Mouse (Mus musculus): ENCODE measurements around the gene Ush1g. TPM values are rescaled to one million over a fixed set of nuclear protein-coding genes. Genes with fewer than 3 reads are reported as not detected.

Ush1g gene
- polyA plus RNA-seq, 1 experiment = 0.16 TPM

DNA sequence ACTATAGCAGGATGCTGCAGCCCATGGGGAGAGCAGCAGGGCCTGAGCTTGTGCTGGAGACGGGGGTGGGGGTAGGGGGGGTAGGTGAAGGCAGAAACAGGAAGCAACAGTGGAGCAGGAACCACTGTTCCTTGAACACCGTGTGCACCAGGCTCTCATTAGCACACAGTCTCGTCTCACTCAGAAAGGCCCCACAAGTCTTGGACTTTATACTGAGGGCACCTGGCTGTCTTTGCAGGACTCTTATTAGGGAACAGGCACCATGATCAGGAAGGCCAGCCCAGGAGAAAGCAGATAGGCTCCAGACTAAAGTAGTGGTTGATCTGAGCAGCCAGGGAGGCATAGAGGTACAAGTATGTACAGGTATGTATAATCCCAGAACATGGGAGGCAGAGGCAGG lies 15.5 kb upstream of the Ush1g start:
- peaks cover 62% of the 10 kb centered on the region for H3K27me3 ChIP-seq (ENCODE audit: control insufficient read depth, insufficient read depth, insufficient read length)

DNA sequence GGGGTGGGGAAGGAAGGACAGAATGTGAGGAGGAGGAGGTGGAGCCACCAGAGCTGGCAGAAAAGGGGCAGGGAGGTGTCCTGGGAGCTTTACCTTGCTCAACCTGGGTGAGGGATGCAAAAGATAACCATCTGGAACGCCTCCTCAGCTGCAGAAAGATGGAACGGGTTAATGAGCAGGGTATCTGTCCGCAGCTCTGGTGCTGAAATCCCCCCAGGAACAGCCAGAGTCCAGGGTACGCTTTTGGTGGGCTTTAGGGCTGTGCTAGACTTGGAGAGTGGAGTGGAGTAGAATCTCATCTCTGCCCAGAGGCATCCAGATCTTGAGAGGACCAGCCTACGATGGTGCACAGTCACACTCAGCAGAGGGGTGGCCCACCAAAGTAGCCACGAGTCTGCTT lies 14.3 kb upstream of the Ush1g start:
- Histone ChIP-seq H3K79me2 (ENCODE audit: control insufficient read depth, insufficient read depth) (no peaks in the 10 kb centered on the region), H3K36me3 (ENCODE audit: control insufficient read depth, insufficient read depth) (no peaks in the 10 kb centered on the region), H3K4me3 (no peak overlapping the region), H3ac (ENCODE audit: control insufficient read depth, insufficient read length) (no peak overlapping the region), H3K27me3 (ENCODE audit: control insufficient read depth, insufficient read depth, insufficient read length) (peaks cover 55% of the 10 kb centered on the region), H3K4me2 (ENCODE audit: low read depth) (no peak overlapping the region)
- TF ChIP-seq MYOD1 (IDR thresholded peaks at IDR 0.05; ENCODE audit: control insufficient read depth in 1 of 3, insufficient read length in 2 of 3, low read depth in 2 of 3) (no peak), MAX (IDR thresholded peaks at IDR 0.05; ENCODE audit: low read depth) (no peak), POLR2AphosphoS2 (IDR thresholded peaks at IDR 0.05; ENCODE audit: insufficient read length, low read depth) (no peak), TCF12 (IDR thresholded peaks at IDR 0.05; ENCODE audit: insufficient read depth, poor library complexity, severe bottlenecking) (no peak), CEBPB (IDR thresholded peaks at IDR 0.05; ENCODE audit: insufficient read depth, poor library complexity, severe bottlenecking) (no peak), TCF3 (IDR thresholded peaks at IDR 0.05; ENCODE audit: insufficient read length, low read depth) (no peak), E2F4 (IDR thresholded peaks at IDR 0.05; ENCODE audit: insufficient read depth) (no peak), USF1 (IDR thresholded peaks at IDR 0.05; ENCODE audit: low read depth) (no peak), REST (IDR thresholded peaks at IDR 0.05; ENCODE audit: insufficient read depth, insufficient read length) (peak; percentile 66)

More for the DNA sequence above, 15.5 kb upstream of the Ush1g start:
- Histone ChIP-seq H3K36me3 (ENCODE audit: control insufficient read depth, insufficient read depth) (no peaks in the 10 kb centered on the region), H3K4me3 (no peak overlapping the region), H3K4me2 (ENCODE audit: low read depth) (no peak overlapping the region), H3K79me2 (ENCODE audit: control insufficient read depth, insufficient read depth) (no peaks in the 10 kb centered on the region), H3ac (ENCODE audit: control insufficient read depth, insufficient read length) (no peak overlapping the region)
- TF ChIP-seq TCF12 (IDR thresholded peaks at IDR 0.05; ENCODE audit: insufficient read depth, poor library complexity, severe bottlenecking) (no peak), CEBPB (IDR thresholded peaks at IDR 0.05; ENCODE audit: insufficient read depth, poor library complexity, severe bottlenecking) (no peak), USF1 (IDR thresholded peaks at IDR 0.05; ENCODE audit: low read depth) (no peak), REST (IDR thresholded peaks at IDR 0.05; ENCODE audit: insufficient read depth, insufficient read length) (no peak), POLR2A (IDR thresholded peaks at IDR 0.05; ENCODE audit: insufficient read length, low read depth) (no peak), MYOD1 (IDR thresholded peaks at IDR 0.05; ENCODE audit: control insufficient read depth in 1 of 3, insufficient read length in 2 of 3, low read depth in 2 of 3) (no peak), POLR2AphosphoS2 (IDR thresholded peaks at IDR 0.05; ENCODE audit: insufficient read length, low read depth) (no peak), E2F4 (IDR thresholded peaks at IDR 0.05; ENCODE audit: insufficient read depth) (no peak), SRF (IDR thresholded peaks at IDR 0.05; ENCODE audit: control insufficient read depth, insufficient read length, low read depth) (no peak), MYOG (IDR thresholded peaks at IDR 0.05; ENCODE audit: control insufficient read depth in 1 of 3, insufficient read depth in 1 of 3, insufficient read length in 2 of 3, low read depth in 2 of 3) (no peak)

DNA sequence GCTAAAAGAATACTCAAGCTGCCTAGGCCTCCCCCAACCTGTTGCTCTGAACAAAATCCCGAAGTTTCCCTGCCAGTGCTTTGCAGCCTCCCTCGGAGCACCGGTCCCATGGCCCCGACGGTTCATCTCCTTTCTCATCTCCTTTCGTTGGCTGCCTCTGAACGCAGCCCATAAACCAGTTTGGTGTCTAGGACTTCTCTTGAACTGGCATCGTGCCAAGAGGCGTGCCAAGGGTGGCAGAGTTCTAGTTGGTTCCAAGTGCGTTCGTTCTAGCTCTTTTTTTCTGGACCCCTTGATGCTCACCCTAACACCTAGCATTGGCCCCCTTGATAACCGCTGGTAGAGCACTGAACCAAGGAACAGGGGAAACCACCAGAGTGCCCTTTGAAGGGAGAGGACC lies 13.4 kb upstream of the Ush1g start:
- H3K4me3 ChIP-seq = no peak overlapping the region
- H3K79me2 ChIP-seq (ENCODE audit: control insufficient read depth, insufficient read depth) = no peaks in the 10 kb centered on the region
- no peak overlapping the region for H3ac ChIP-seq (ENCODE audit: control insufficient read depth, insufficient read length)
- no peak overlapping the region for H3K4me2 ChIP-seq (ENCODE audit: low read depth)
- H3K27me3 ChIP-seq (ENCODE audit: control insufficient read depth, insufficient read depth, insufficient read length) = peaks cover 47% of the 10 kb centered on the region
- H3K36me3 ChIP-seq (ENCODE audit: control insufficient read depth, insufficient read depth) = no peaks in the 10 kb centered on the region
- TF ChIP-seq TCF3 (IDR thresholded peaks at IDR 0.05; ENCODE audit: insufficient read length, low read depth) = no peak

DNA sequence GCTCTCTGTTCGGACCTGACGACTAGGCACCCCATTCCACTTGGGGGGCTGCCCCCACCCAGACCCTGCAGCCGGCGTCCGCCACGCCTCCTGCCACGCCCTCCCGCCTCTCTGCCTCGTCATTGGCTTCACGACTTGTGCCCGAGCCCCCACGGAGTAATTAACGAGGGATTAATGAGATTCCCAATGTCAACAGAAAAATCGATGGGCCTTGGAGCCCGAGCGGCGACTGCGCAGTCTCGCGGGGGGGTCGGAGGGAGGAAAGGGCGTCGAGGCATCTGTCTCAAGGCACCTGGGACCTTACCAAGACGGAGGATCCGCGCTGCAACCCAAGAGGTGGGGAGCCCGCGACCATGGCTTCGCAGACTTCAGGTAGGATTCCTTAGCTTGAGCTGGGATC lies 12.7 kb upstream of the Ush1g start, which contains the start of gene Otop3:
Gene Otop3, plus strand, starts transcription at position 201 of the 400 bp plus-strand sequence.
- Histone ChIP-seq H3ac (ENCODE audit: control insufficient read depth, insufficient read length) (no peak within 1 kb of the TSS), H3K4me2 (ENCODE audit: low read depth) (no peak within 1 kb of the TSS), H3K4me3 (no peak within 1 kb of the TSS), H3K36me3 (ENCODE audit: control insufficient read depth, insufficient read depth) (no peaks in the 10 kb centered on the region), H3K79me2 (ENCODE audit: control insufficient read depth, insufficient read depth) (no peaks in the 10 kb centered on the region), H3K27me3 (ENCODE audit: control insufficient read depth, insufficient read depth, insufficient read length) (peaks cover 47% of the 10 kb centered on the region)
- TF ChIP-seq MYOG (IDR thresholded peaks at IDR 0.05; ENCODE audit: control insufficient read depth in 1 of 3, insufficient read depth in 1 of 3, insufficient read length in 2 of 3, low read depth in 2 of 3) = no peak
- no peak for TF ChIP-seq POLR2AphosphoS2 (IDR thresholded peaks at IDR 0.05; ENCODE audit: insufficient read length, low read depth)
- no peak for TF ChIP-seq MYOD1 (IDR thresholded peaks at IDR 0.05; ENCODE audit: control insufficient read depth in 1 of 3, insufficient read length in 2 of 3, low read depth in 2 of 3)

DNA sequence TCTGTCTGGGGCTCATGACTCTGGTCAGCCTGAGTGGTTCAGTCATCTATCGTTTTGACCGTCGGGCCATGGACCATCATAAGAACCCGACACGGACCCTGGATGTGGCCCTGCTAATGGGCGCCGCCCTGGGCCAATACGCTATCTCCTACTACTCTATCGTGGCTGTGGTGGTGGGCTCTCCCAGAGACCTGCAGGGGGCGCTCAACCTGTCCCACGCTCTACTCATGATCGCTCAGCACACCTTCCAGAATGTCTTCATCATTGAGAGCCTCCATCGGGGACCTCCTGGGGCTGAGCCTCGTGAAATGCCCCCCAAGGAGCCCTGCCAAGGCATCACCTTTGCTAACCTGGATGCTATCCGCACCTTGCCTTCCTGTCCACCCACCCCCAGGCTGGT lies 7.5 kb upstream of the Ush1g start:
- Histone ChIP-seq H3K4me3 (no peak overlapping the region), H3K79me2 (ENCODE audit: control insufficient read depth, insufficient read depth) (no peaks in the 10 kb centered on the region)
- TF ChIP-seq MYOG (IDR thresholded peaks at IDR 0.05; ENCODE audit: control insufficient read depth in 1 of 3, insufficient read depth in 1 of 3, insufficient read length in 2 of 3, low read depth in 2 of 3) = no peak
- no peak for TF ChIP-seq POLR2A (IDR thresholded peaks at IDR 0.05; ENCODE audit: insufficient read length, low read depth)
- TF ChIP-seq MAX (IDR thresholded peaks at IDR 0.05; ENCODE audit: low read depth) = no peak
- TF ChIP-seq CEBPB (IDR thresholded peaks at IDR 0.05; ENCODE audit: insufficient read depth, poor library complexity, severe bottlenecking) = no peak
- no peak for TF ChIP-seq USF1 (IDR thresholded peaks at IDR 0.05; ENCODE audit: low read depth)
- no peak for TF ChIP-seq REST (IDR thresholded peaks at IDR 0.05; ENCODE audit: insufficient read depth, insufficient read length)
- TF ChIP-seq POLR2AphosphoS2 (IDR thresholded peaks at IDR 0.05; ENCODE audit: insufficient read length, low read depth) = no peak
- no peak for TF ChIP-seq TCF12 (IDR thresholded peaks at IDR 0.05; ENCODE audit: insufficient read depth, poor library complexity, severe bottlenecking)
- TF ChIP-seq TCF3 (IDR thresholded peaks at IDR 0.05; ENCODE audit: insufficient read length, low read depth) = no peak
- TF ChIP-seq SRF (IDR thresholded peaks at IDR 0.05; ENCODE audit: control insufficient read depth, insufficient read length, low read depth) = no peak

More for the DNA sequence above, 7.5 kb upstream of the Ush1g start:
- no peaks in the 10 kb centered on the region for H3K36me3 ChIP-seq (ENCODE audit: control insufficient read depth, insufficient read depth)
- H3K27me3 ChIP-seq (ENCODE audit: control insufficient read depth, insufficient read depth, insufficient read length) = peaks cover 43% of the 10 kb centered on the region
- H3ac ChIP-seq (ENCODE audit: control insufficient read depth, insufficient read length) = no peak overlapping the region
- no peak overlapping the region for H3K4me2 ChIP-seq (ENCODE audit: low read depth)
